Comparison of ENCODE assay signal across 13 mouse cellular contexts in the genomic region with DNA sequence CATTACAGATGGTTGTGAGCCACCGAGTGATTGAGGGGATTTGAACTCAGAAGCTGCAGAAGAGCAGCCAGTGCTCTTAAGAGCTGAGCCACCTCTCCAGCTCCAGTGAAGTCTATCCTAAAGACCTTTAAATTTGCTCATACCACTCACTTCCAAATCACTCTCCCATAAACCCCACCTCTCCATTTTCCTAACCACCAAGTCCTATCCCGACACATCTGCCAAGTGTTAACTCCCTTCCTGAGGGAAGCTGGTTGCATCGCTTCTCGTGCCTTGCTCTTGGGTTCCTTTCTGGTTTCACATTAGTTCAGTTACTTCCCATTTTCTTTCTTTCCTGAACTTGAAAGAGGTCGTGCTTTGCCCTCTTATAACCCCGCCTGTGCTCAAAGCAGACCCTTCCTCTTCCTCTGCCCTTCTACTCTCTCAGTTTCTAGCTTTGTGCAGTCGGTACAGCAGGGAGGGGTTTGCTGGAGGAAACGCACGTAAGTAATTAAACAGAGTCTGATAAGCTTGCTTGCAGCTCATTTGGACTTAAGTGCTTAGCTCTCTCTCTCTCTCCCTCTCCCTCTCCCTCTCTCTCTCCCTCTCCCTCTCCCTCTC.
DNase-seq lines count a peak whose midpoint lies in the region; ATAC-seq and TF ChIP-seq lines count a peak whose summit lies in the region.
"Had no signal": no experiment of that assay in that cellular context is flagged by ENCODE, and none has a peak within 500 bp of the region (broad histone marks: within the 10 kb centered on the region; RNA-seq: fewer than 3 reads in every experiment).

No protein-coding gene starts in this region.

- peak overlapping the region; percentile 36 for H3K4me3 ChIP-seq in heart, embryonic 16.5 days (ENCODE audit: low read length)
- H3K4me3 ChIP-seq in liver, embryonic 11.5 days (ENCODE audit: low read depth, low read length), result no peak overlapping the region
- H3K4me3 ChIP-seq in stomach, postnatal 0 days (ENCODE audit: low read depth, low read length), result peak overlapping the region; percentile 18; the same call in 1 of the 2 replicates
- H3K4me3 ChIP-seq: limb, embryonic 15.5 days; neural tube, embryonic 12.5 days had no signal

- intact Hi-C loops in heart, postnatal 14 days (cut with DNase I), result loop anchor here (5.0 kb wide), 1 partner anchor 100 kb away; no protein-coding TSS in a partner anchor

- H3K4me2 ChIP-seq in heart, embryonic 16.5 days (ENCODE audit: low read depth, low read length), result peak overlapping the region; percentile 57
- peak overlapping the region; percentile 31 for H3K4me2 ChIP-seq in liver, embryonic 11.5 days
- H3K4me2 ChIP-seq in stomach, postnatal 0 days (replicated peaks; ENCODE audit: low read depth), result peak overlapping the region; percentile 27; the same call in 1 of the 2 replicates
- H3K4me2 ChIP-seq: neural tube, embryonic 12.5 days had no signal

- H3K9ac ChIP-seq in heart, embryonic 16.5 days (ENCODE audit: low read length), result 0 out of 2 replicates have a peak overlapping the region, but pooled peaks have one; percentile 34
- no peak overlapping the region for H3K9ac ChIP-seq in liver, embryonic 11.5 days (ENCODE audit: low read depth, low read length)
- H3K9ac ChIP-seq in stomach, postnatal 0 days (ENCODE audit: low read length), result no peak overlapping the region
- H3K9ac ChIP-seq: limb, embryonic 15.5 days; neural tube, embryonic 12.5 days had no signal

- no peak for TF ChIP-seq CTCF in stomach, postnatal 0 days (IDR thresholded peaks at IDR 0.05; ENCODE audit: low read depth)

- no peaks in the 10 kb centered on the region for H3K9me3 ChIP-seq in heart, embryonic 16.5 days (replicated peaks; ENCODE audit: control insufficient read depth, low read length)
- no peaks in the 10 kb centered on the region for H3K9me3 ChIP-seq in liver, embryonic 11.5 days (ENCODE audit: control insufficient read depth, low read length)
- no peaks in the 10 kb centered on the region for H3K9me3 ChIP-seq in stomach, postnatal 0 days (ENCODE audit: control insufficient read depth, low read length)
- H3K9me3 ChIP-seq: limb, embryonic 15.5 days; neural tube, embryonic 12.5 days had no signal

- 24% methylated on average over 9 of the region's 9 CpGs for WGBS in heart, embryonic 16.5 days
- WGBS in liver, embryonic 11.5 days, result 25% methylated on average over 9 of the region's 9 CpGs
- WGBS in stomach, postnatal 0 days, result 32% methylated on average over 9 of the region's 9 CpGs

- peak overlapping the region; percentile 31; the same call in 1 of the 2 replicates for H3K27ac ChIP-seq in heart, embryonic 16.5 days (ENCODE audit: low read length)
- H3K27ac ChIP-seq in liver, embryonic 11.5 days (ENCODE audit: low read depth, low read length), result no peak overlapping the region
- H3K27ac ChIP-seq in stomach, postnatal 0 days (replicated peaks), result 0 out of 2 replicates have a peak overlapping the region, but pooled peaks have one; percentile 45
- H3K27ac ChIP-seq: neural tube, embryonic 12.5 days had no signal

- ATAC-seq in heart, embryonic 16.5 days (replicated peaks; ENCODE audit: extremely low read depth, insufficient read depth, low FRiP score), result 0 out of 2 replicates have a peak, but pooled peaks have one; percentile 72
- ATAC-seq in liver, embryonic 11.5 days (replicated peaks; ENCODE audit: low FRiP score), result no peak; the same call in 1 of the 2 replicates
- ATAC-seq in stomach, postnatal 0 days (ENCODE audit: low FRiP score, low TSS enrichment), result peak; percentile 86
- ATAC-seq in erythroblast, adult 5-6 weeks (replicated peaks; ENCODE audit: low FRiP score, poor library complexity, severe bottlenecking), result no peak

- DNase-seq in heart, postnatal 14 days, result no peak
- DNase-seq in thymus, postnatal 0 days (ENCODE audit: low spot score), result peak; percentile 12
- DNase-seq in thymus, postnatal 36 days, result no peak
- DNase-seq in liver, embryonic 11.5 days (ENCODE audit: low spot score), result no peak
- peak; percentile 48 for DNase-seq in stomach, postnatal 0 days (ENCODE audit: low spot score)
- no peak for DNase-seq in cerebellum, adult 11 months
- DNase-seq: adrenal gland, postnatal 36 days; gastrocnemius, postnatal 36 days; kidney, postnatal 14 days had no signal

- no peaks in the 10 kb centered on the region for H3K36me3 ChIP-seq in heart, embryonic 16.5 days (ENCODE audit: control insufficient read depth, insufficient read depth)
- no peaks in the 10 kb centered on the region for H3K36me3 ChIP-seq in liver, embryonic 11.5 days (ENCODE audit: control insufficient read depth, insufficient read depth, low read length)
- no peaks in the 10 kb centered on the region for H3K36me3 ChIP-seq in stomach, postnatal 0 days (ENCODE audit: control insufficient read depth, insufficient read depth, low read length)
- H3K36me3 ChIP-seq: limb, embryonic 15.5 days; neural tube, embryonic 12.5 days had no signal

- TF ChIP-seq EP300 in stomach, postnatal 0 days (optimal IDR thresholded peaks at IDR 0.05), result no peak

- peaks cover 10% of the 10 kb centered on the region; the same call in 1 of the 2 replicates for H3K4me1 ChIP-seq in heart, embryonic 16.5 days (ENCODE audit: control insufficient read depth, insufficient read depth, low read length)
- H3K4me1 ChIP-seq in liver, embryonic 11.5 days (replicated peaks; ENCODE audit: control insufficient read depth, insufficient read depth, low read length), result no peaks in the 10 kb centered on the region
- no peaks in the 10 kb centered on the region for H3K4me1 ChIP-seq in stomach, postnatal 0 days (replicated peaks; ENCODE audit: control insufficient read depth, insufficient read depth)
- H3K4me1 ChIP-seq: neural tube, embryonic 12.5 days had no signal

- no peaks in the 10 kb centered on the region for H3K27me3 ChIP-seq in heart, embryonic 16.5 days (ENCODE audit: control insufficient read depth, insufficient read depth, low read length)
- H3K27me3 ChIP-seq in liver, embryonic 11.5 days (replicated peaks; ENCODE audit: control insufficient read depth, insufficient read depth, low read length), result no peaks in the 10 kb centered on the region
- no peaks in the 10 kb centered on the region for H3K27me3 ChIP-seq in stomach, postnatal 0 days (ENCODE audit: control insufficient read depth, insufficient read depth, low read length)
- H3K27me3 ChIP-seq: limb, embryonic 15.5 days; neural tube, embryonic 12.5 days had no signal

Comparison
In these comparisons a context has a peak if more than half of its experiments do, and no peak if none do; other contexts are left out.
1. DNase-seq: peak in thymus, postnatal 0 days (single experiment) and stomach, postnatal 0 days (single experiment); none in heart, postnatal 14 days (0 of 2), thymus, postnatal 36 days (0 of 2), liver, embryonic 11.5 days (single experiment) and cerebellum, adult 11 months (single experiment).
2. ATAC-seq: peak in heart, embryonic 16.5 days (single experiment) and stomach, postnatal 0 days (single experiment); none in liver, embryonic 11.5 days (single experiment) and erythroblast, adult 5-6 weeks (single experiment).
3. Peak in every context shown above with its lines, with median percentiles within 50 percentile points of each other: H3K4me2 ChIP-seq.